In the genomic region with DNA sequence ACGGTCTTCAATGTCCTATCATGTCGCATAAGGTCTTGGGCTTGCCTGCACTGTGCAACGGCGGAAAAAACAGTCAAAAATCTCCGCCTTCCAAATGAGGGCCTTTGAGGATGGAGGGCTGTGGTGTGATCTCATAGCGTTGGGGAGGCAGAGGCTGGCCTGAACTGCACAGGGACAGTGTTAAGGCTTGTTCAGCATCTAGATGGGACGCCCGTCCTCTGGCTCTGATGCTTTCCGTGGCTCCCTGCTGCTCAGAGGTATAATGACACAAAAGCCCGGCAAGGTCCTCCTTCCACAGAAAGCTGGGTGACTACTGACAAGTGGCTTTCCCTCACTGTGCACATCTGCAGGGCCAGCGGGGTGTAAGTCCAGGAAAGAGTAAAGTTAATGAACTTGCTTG, we compare ENCODE assay signal across 11 mouse cellular contexts. TPM values are rescaled to one million over a fixed set of nuclear protein-coding genes. Genes with fewer than 3 reads are reported as not detected.
DNase-seq lines count a peak whose midpoint lies in the region; ATAC-seq and TF ChIP-seq lines count a peak whose summit lies in the region.
"Had no signal": no experiment of that assay in that cellular context is flagged by ENCODE, and none has a peak within 500 bp of the region (broad histone marks: within the 10 kb centered on the region; RNA-seq: fewer than 3 reads in every experiment).

No protein-coding gene starts in this region.

- TF ChIP-seq CTCF in heart, postnatal 0 days (IDR thresholded peaks at IDR 0.05; ENCODE audit: low read depth) = no peak

- no peak overlapping the region for H3K4me3 ChIP-seq in heart, postnatal 0 days (ENCODE audit: low read depth, low read length)
- peak overlapping the region; percentile 17; the same call in 1 of the 2 replicates for H3K4me3 ChIP-seq in midbrain, embryonic 12.5 days
- no peak overlapping the region for H3K4me3 ChIP-seq in midbrain, embryonic 14.5 days (replicated peaks; ENCODE audit: low read depth, low read length)
- no peak overlapping the region for H3K4me3 ChIP-seq in forebrain, embryonic 14.5 days (ENCODE audit: low read depth, low read length)
- H3K4me3 ChIP-seq: myocyte had no signal

- H3K36me3 ChIP-seq in heart, postnatal 0 days (replicated peaks; ENCODE audit: control insufficient read depth, insufficient read depth, low read length) = no peaks in the 10 kb centered on the region
- no peaks in the 10 kb centered on the region for H3K36me3 ChIP-seq in midbrain, embryonic 12.5 days
- H3K36me3 ChIP-seq in midbrain, embryonic 14.5 days (ENCODE audit: control insufficient read depth, insufficient read depth, low read length) = no peaks in the 10 kb centered on the region
- no peaks in the 10 kb centered on the region for H3K36me3 ChIP-seq in forebrain, embryonic 14.5 days (ENCODE audit: control insufficient read depth, insufficient read depth, low read length)

- H3K27ac ChIP-seq in heart, postnatal 0 days (ENCODE audit: low read depth) = no peak overlapping the region
- no peak overlapping the region for H3K27ac ChIP-seq in midbrain, embryonic 12.5 days (replicated peaks)
- H3K27ac ChIP-seq in midbrain, embryonic 14.5 days (replicated peaks; ENCODE audit: low read depth, low read length) = no peak overlapping the region
- H3K27ac ChIP-seq in forebrain, embryonic 14.5 days (ENCODE audit: low read depth, low read length) = no peak overlapping the region

- WGBS in heart, postnatal 0 days = 58% methylated on average over 11 of the region's 11 CpGs
- WGBS in midbrain, embryonic 12.5 days = 16% methylated on average over 11 of the region's 11 CpGs
- 24% methylated on average over 11 of the region's 11 CpGs for WGBS in midbrain, embryonic 14.5 days
- 14% methylated on average over 11 of the region's 11 CpGs for WGBS in forebrain, embryonic 14.5 days

- ATAC-seq in heart, postnatal 0 days (ENCODE audit: insufficient read depth, low read depth) = no peak
- no peak for ATAC-seq in midbrain, embryonic 12.5 days (ENCODE audit: low FRiP score, low read depth)
- ATAC-seq in midbrain, embryonic 14.5 days (ENCODE audit: low FRiP score, low TSS enrichment) = no peak
- no peak for ATAC-seq in forebrain, embryonic 14.5 days
- ATAC-seq in inflammation-experienced regulatory T-cells, adult 6 months = no peak

- no peak for DNase-seq in heart, postnatal 0 days (ENCODE audit: low spot score)
- DNase-seq in heart, adult 11 months = no peak
- no peak for DNase-seq in midbrain, embryonic 14.5 days
- DNase-seq in forebrain, embryonic 14.5 days (ENCODE audit: low spot score) = no peak
- DNase-seq in naive thymus-derived CD4-positive, alpha-beta T cell, adult 2 months (ENCODE audit: low read depth) = peak; percentile 56
- DNase-seq: adrenal gland, postnatal 14 days; cerebellum, postnatal 14 days; left cerebral cortex, postnatal 4 days had no signal

- 0 out of 2 replicates have a peak, but pooled peaks cover 3% of the 10 kb centered on the region for H3K27me3 ChIP-seq in heart, postnatal 0 days (ENCODE audit: control insufficient read depth, insufficient read depth, low read length)
- H3K27me3 ChIP-seq in midbrain, embryonic 12.5 days = peaks cover 55% of the 10 kb centered on the region
- H3K27me3 ChIP-seq in midbrain, embryonic 14.5 days (ENCODE audit: control insufficient read depth, insufficient read depth, low read length) = peaks cover 11% of the 10 kb centered on the region; the same call in 1 of the 2 replicates
- peaks cover 17% of the 10 kb centered on the region; the same call in 1 of the 2 replicates for H3K27me3 ChIP-seq in forebrain, embryonic 14.5 days (replicated peaks; ENCODE audit: control insufficient read depth, insufficient read depth, low read length)

- H3K9me3 ChIP-seq in heart, postnatal 0 days (replicated peaks; ENCODE audit: control insufficient read depth, low read length) = no peaks in the 10 kb centered on the region
- H3K9me3 ChIP-seq in midbrain, embryonic 12.5 days = no peaks in the 10 kb centered on the region
- H3K9me3 ChIP-seq in midbrain, embryonic 14.5 days (ENCODE audit: control insufficient read depth, low read length) = no peaks in the 10 kb centered on the region
- H3K9me3 ChIP-seq in forebrain, embryonic 14.5 days (replicated peaks; ENCODE audit: control insufficient read depth, low read length) = no peaks in the 10 kb centered on the region

- no peaks in the 10 kb centered on the region for H3K4me1 ChIP-seq in heart, postnatal 0 days (ENCODE audit: control insufficient read depth, insufficient read depth)
- peaks cover 14% of the 10 kb centered on the region for H3K4me1 ChIP-seq in midbrain, embryonic 12.5 days
- 0 out of 2 replicates have a peak, but pooled peaks cover 2% of the 10 kb centered on the region for H3K4me1 ChIP-seq in midbrain, embryonic 14.5 days (ENCODE audit: control insufficient read depth, insufficient read depth, low read length)
- no peaks in the 10 kb centered on the region for H3K4me1 ChIP-seq in forebrain, embryonic 14.5 days (ENCODE audit: control insufficient read depth, insufficient read depth, low read length)

- 0 out of 2 replicates have a peak overlapping the region, but pooled peaks have one; percentile 18 for H3K4me2 ChIP-seq in heart, postnatal 0 days (ENCODE audit: low read depth, low read length)
- peak overlapping the region; percentile 39 for H3K4me2 ChIP-seq in midbrain, embryonic 12.5 days (replicated peaks)
- H3K4me2 ChIP-seq in midbrain, embryonic 14.5 days (ENCODE audit: low read length) = no peak overlapping the region
- H3K4me2 ChIP-seq in forebrain, embryonic 14.5 days (ENCODE audit: low read length) = peak overlapping the region; percentile 6; the same call in 1 of the 2 replicates

- no peak overlapping the region for H3K9ac ChIP-seq in heart, postnatal 0 days (replicated peaks; ENCODE audit: low read depth, low read length)
- H3K9ac ChIP-seq in midbrain, embryonic 12.5 days (replicated peaks) = no peak overlapping the region
- H3K9ac ChIP-seq in midbrain, embryonic 14.5 days (replicated peaks; ENCODE audit: low read length) = no peak overlapping the region
- H3K9ac ChIP-seq in forebrain, embryonic 14.5 days (ENCODE audit: low read length) = no peak overlapping the region

- no peak for TF ChIP-seq EP300 in heart, postnatal 0 days (IDR thresholded peaks at IDR 0.05; ENCODE audit: low read depth)

RNA-seq across cellular contexts. Expression of gene Arhgap45, which starts 3.7 kb away (rescaled TPM):
- total RNA-seq in heart, postnatal 0 days (2014; rRNA removed; ENCODE audit: low replicate concordance) = 3.9 and 11.0 TPM in 2 replicates
- 1.9 TPM in 2 replicates for polyA plus RNA-seq in heart, postnatal 0 days (2015; fragmentation: Nextera tagmentation; extraction: Ambion mirVana)
- 4.5 and 5.6 TPM in 2 replicates for polyA plus RNA-seq in midbrain, embryonic 12.5 days (2016; fragmentation: Nextera tagmentation; extraction: Ambion mirVana)
- polyA plus RNA-seq in midbrain, embryonic 14.5 days (2014; fragmentation: Nextera tagmentation; extraction: Ambion mirVana) = 0.39 and 1.4 TPM in 2 replicates
- polyA plus RNA-seq in forebrain, embryonic 14.5 days (2014; fragmentation: Nextera tagmentation; extraction: Ambion mirVana) = 1.1 and 1.5 TPM in 2 replicates
- polyA plus RNA-seq in inflammation-experienced regulatory T-cells, adult 6 months (2017; shearing (Covaris generic)) = 100 to 1,000 TPM; 242 to 254 (median 251) TPM

RNA-seq across cellular contexts. Expression of gene Polr2e, which starts 19.4 kb away (rescaled TPM):
- total RNA-seq in heart, postnatal 0 days (2014; rRNA removed; ENCODE audit: low replicate concordance) = 70.6 and 106 TPM in 2 replicates
- polyA plus RNA-seq in heart, postnatal 0 days (2015; fragmentation: Nextera tagmentation; extraction: Ambion mirVana) = 120 and 123 TPM in 2 replicates
- 172 and 173 TPM in 2 replicates for polyA plus RNA-seq in midbrain, embryonic 12.5 days (2016; fragmentation: Nextera tagmentation; extraction: Ambion mirVana)
- 157 and 167 TPM in 2 replicates for polyA plus RNA-seq in midbrain, embryonic 14.5 days (2014; fragmentation: Nextera tagmentation; extraction: Ambion mirVana)
- polyA plus RNA-seq in forebrain, embryonic 14.5 days (2014; fragmentation: Nextera tagmentation; extraction: Ambion mirVana) = 205 and 219 TPM in 2 replicates
- 100 to 1,000 TPM; 137 to 227 (median 211) TPM for polyA plus RNA-seq in inflammation-experienced regulatory T-cells, adult 6 months (2017; shearing (Covaris generic))

RNA-seq across cellular contexts. Expression of gene Abca7, which starts 23.9 kb away (rescaled TPM):
- 10.4 and 11.4 TPM in 2 replicates for total RNA-seq in heart, postnatal 0 days (2014; rRNA removed; ENCODE audit: low replicate concordance)
- 1.9 TPM in 2 replicates for polyA plus RNA-seq in heart, postnatal 0 days (2015; fragmentation: Nextera tagmentation; extraction: Ambion mirVana)
- 7.6 and 8.5 TPM in 2 replicates for polyA plus RNA-seq in midbrain, embryonic 12.5 days (2016; fragmentation: Nextera tagmentation; extraction: Ambion mirVana)
- 3.7 and 4.1 TPM in 2 replicates for polyA plus RNA-seq in midbrain, embryonic 14.5 days (2014; fragmentation: Nextera tagmentation; extraction: Ambion mirVana)
- polyA plus RNA-seq in forebrain, embryonic 14.5 days (2014; fragmentation: Nextera tagmentation; extraction: Ambion mirVana) = 2.1 and 3.1 TPM in 2 replicates
- polyA plus RNA-seq in inflammation-experienced regulatory T-cells, adult 6 months (2017; shearing (Covaris generic)) = 10 to 100 TPM; 10.7 to 14.2 (median 13.3) TPM

RNA-seq across cellular contexts. Expression of gene Gpx4, which starts 26.8 kb away (rescaled TPM):
- total RNA-seq in heart, postnatal 0 days (2014; rRNA removed; ENCODE audit: low replicate concordance) = 490 and 500 TPM in 2 replicates
- polyA plus RNA-seq in heart, postnatal 0 days (2015; fragmentation: Nextera tagmentation; extraction: Ambion mirVana) = 874 and 900 TPM in 2 replicates
- polyA plus RNA-seq in midbrain, embryonic 12.5 days (2016; fragmentation: Nextera tagmentation; extraction: Ambion mirVana) = 483 and 524 TPM in 2 replicates
- 508 and 543 TPM in 2 replicates for polyA plus RNA-seq in midbrain, embryonic 14.5 days (2014; fragmentation: Nextera tagmentation; extraction: Ambion mirVana)
- polyA plus RNA-seq in forebrain, embryonic 14.5 days (2014; fragmentation: Nextera tagmentation; extraction: Ambion mirVana) = 555 and 632 TPM in 2 replicates
- 100 to 1,000 TPM; 346 to 445 (median 381) TPM for polyA plus RNA-seq in inflammation-experienced regulatory T-cells, adult 6 months (2017; shearing (Covaris generic))

RNA-seq across cellular contexts. Expression of gene Cnn2, which starts 31.8 kb away (rescaled TPM):
- total RNA-seq in heart, postnatal 0 days (2014; rRNA removed; ENCODE audit: low replicate concordance) = 142 and 158 TPM in 2 replicates
- polyA plus RNA-seq in heart, postnatal 0 days (2015; fragmentation: Nextera tagmentation; extraction: Ambion mirVana) = 126 and 149 TPM in 2 replicates
- 109 and 168 TPM in 2 replicates for polyA plus RNA-seq in midbrain, embryonic 12.5 days (2016; fragmentation: Nextera tagmentation; extraction: Ambion mirVana)
- polyA plus RNA-seq in midbrain, embryonic 14.5 days (2014; fragmentation: Nextera tagmentation; extraction: Ambion mirVana) = 10.9 and 35.0 TPM in 2 replicates
- polyA plus RNA-seq in forebrain, embryonic 14.5 days (2014; fragmentation: Nextera tagmentation; extraction: Ambion mirVana) = 33.2 and 40.0 TPM in 2 replicates
- polyA plus RNA-seq in inflammation-experienced regulatory T-cells, adult 6 months (2017; shearing (Covaris generic)) = 100 to 1,000 TPM; 672 to 989 (median 979) TPM

Comparison
In these comparisons a context has a peak if more than half of its experiments do, and no peak if none do; other contexts are left out.
1. RNA of gene Arhgap45, which starts 3.7 kb away (polyA plus RNA-seq): 242 to 254 TPM in inflammation-experienced regulatory T-cells, adult 6 months; 4.5 to 5.6 TPM in midbrain, embryonic 12.5 days, 1.9 TPM in heart, postnatal 0 days, 0.39 to 1.4 TPM in midbrain, embryonic 14.5 days and 1.1 to 1.5 TPM in forebrain, embryonic 14.5 days; every median in the first group is over 10 times any median in the second.